Comparison of ENCODE assay signal across 22 mouse cellular contexts in the genomic region with DNA sequence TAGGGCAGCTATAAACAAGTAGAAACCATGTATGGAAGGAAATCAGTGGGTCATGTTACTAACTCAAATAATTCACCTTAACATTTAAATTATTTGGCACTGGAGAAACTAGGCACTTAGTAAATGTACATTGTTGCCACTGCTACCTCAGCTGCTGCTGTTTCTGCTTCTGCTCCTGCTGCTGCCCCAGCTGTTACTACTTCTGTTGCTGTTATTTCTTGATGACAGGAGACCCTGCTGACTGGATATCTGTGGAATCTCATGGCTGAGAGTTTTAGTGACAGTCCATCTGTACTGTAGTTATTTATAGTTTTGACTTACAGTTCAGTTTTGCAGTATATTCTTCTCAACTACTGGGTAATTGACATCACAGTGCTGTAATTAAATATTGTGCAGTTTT.
DNase-seq lines count a peak whose midpoint lies in the region; ATAC-seq lines count a peak whose summit lies in the region.
"Had no signal": no experiment of that assay in that cellular context is flagged by ENCODE, and none has a peak within 500 bp of the region (broad histone marks: within the 10 kb centered on the region; RNA-seq: fewer than 3 reads in every experiment).

No protein-coding gene starts in this region.

- no peaks in the 10 kb centered on the region for H3K9me3 ChIP-seq in forebrain, embryonic 14.5 days (replicated peaks; ENCODE audit: control insufficient read depth, low read length)
- H3K9me3 ChIP-seq in forebrain, embryonic 15.5 days = no peaks in the 10 kb centered on the region
- H3K9me3 ChIP-seq in hindbrain, embryonic 14.5 days (ENCODE audit: control insufficient read depth, low read length) = no peaks in the 10 kb centered on the region
- no peaks in the 10 kb centered on the region for H3K9me3 ChIP-seq in hindbrain, embryonic 10.5 days
- H3K9me3 ChIP-seq in embryonic facial prominence, embryonic 12.5 days = no peaks in the 10 kb centered on the region
- H3K9me3 ChIP-seq: embryonic facial prominence, embryonic 13.5 days; forebrain, embryonic 10.5 days; intestine, embryonic 15.5 days; kidney, embryonic 15.5 days; limb, embryonic 12.5 days; liver, embryonic 15.5 days; megakaryocyte, embryonic 14.5 days; neural tube, embryonic 12.5 days had no signal

- no peak overlapping the region for H3K27ac ChIP-seq in forebrain, embryonic 14.5 days (ENCODE audit: low read depth, low read length)
- H3K27ac ChIP-seq in forebrain, embryonic 15.5 days (replicated peaks) = no peak overlapping the region
- no peak overlapping the region for H3K27ac ChIP-seq in hindbrain, embryonic 14.5 days
- no peak overlapping the region for H3K27ac ChIP-seq in hindbrain, embryonic 10.5 days
- H3K27ac ChIP-seq in embryonic facial prominence, embryonic 12.5 days = 0 out of 2 replicates have a peak overlapping the region, but pooled peaks have one; percentile 36
- H3K27ac ChIP-seq: forebrain, embryonic 10.5 days; intestine, embryonic 15.5 days; kidney, embryonic 15.5 days; limb, embryonic 12.5 days; liver, embryonic 15.5 days; neural tube, embryonic 12.5 days had no signal

- H3K4me1 ChIP-seq in forebrain, embryonic 14.5 days (ENCODE audit: control insufficient read depth, insufficient read depth, low read length) = no peaks in the 10 kb centered on the region
- no peaks in the 10 kb centered on the region for H3K4me1 ChIP-seq in forebrain, embryonic 15.5 days
- no peaks in the 10 kb centered on the region for H3K4me1 ChIP-seq in hindbrain, embryonic 14.5 days (replicated peaks; ENCODE audit: control insufficient read depth, insufficient read depth, low read length)
- H3K4me1 ChIP-seq in hindbrain, embryonic 10.5 days (replicated peaks) = no peaks in the 10 kb centered on the region
- H3K4me1 ChIP-seq in embryonic facial prominence, embryonic 12.5 days = peaks cover 9% of the 10 kb centered on the region; the same call in 1 of the 2 replicates
- H3K4me1 ChIP-seq: forebrain, embryonic 10.5 days; intestine, embryonic 15.5 days; kidney, embryonic 15.5 days; liver, embryonic 15.5 days; megakaryocyte, embryonic 14.5 days; neural tube, embryonic 12.5 days had no signal

- H3K9ac ChIP-seq in forebrain, embryonic 14.5 days (ENCODE audit: low read length) = no peak overlapping the region
- no peak overlapping the region for H3K9ac ChIP-seq in forebrain, embryonic 15.5 days (replicated peaks)
- H3K9ac ChIP-seq in hindbrain, embryonic 14.5 days = no peak overlapping the region
- no peak overlapping the region for H3K9ac ChIP-seq in embryonic facial prominence, embryonic 12.5 days
- H3K9ac ChIP-seq: embryonic facial prominence, embryonic 13.5 days; intestine, embryonic 15.5 days; kidney, embryonic 15.5 days; limb, embryonic 12.5 days; liver, embryonic 15.5 days; neural tube, embryonic 12.5 days had no signal

- H3K27me3 ChIP-seq in forebrain, embryonic 14.5 days (replicated peaks; ENCODE audit: control insufficient read depth, insufficient read depth, low read length) = no peaks in the 10 kb centered on the region
- no peaks in the 10 kb centered on the region for H3K27me3 ChIP-seq in forebrain, embryonic 15.5 days
- H3K27me3 ChIP-seq in hindbrain, embryonic 14.5 days (ENCODE audit: control insufficient read depth, insufficient read depth, low read length) = no peaks in the 10 kb centered on the region
- H3K27me3 ChIP-seq in hindbrain, embryonic 10.5 days (ENCODE audit: insufficient read depth, poor library complexity, severe bottlenecking) = no peaks in the 10 kb centered on the region
- H3K27me3 ChIP-seq in embryonic facial prominence, embryonic 12.5 days = no peaks in the 10 kb centered on the region
- H3K27me3 ChIP-seq: embryonic facial prominence, embryonic 13.5 days; intestine, embryonic 15.5 days; kidney, embryonic 15.5 days; limb, embryonic 12.5 days; liver, embryonic 15.5 days; megakaryocyte, embryonic 14.5 days; neural tube, embryonic 12.5 days; Patski had no signal

- peaks cover 19% of the 10 kb centered on the region for H3K36me3 ChIP-seq in forebrain, embryonic 14.5 days (ENCODE audit: control insufficient read depth, insufficient read depth, low read length)
- peaks cover 25% of the 10 kb centered on the region; the same call in 1 of the 2 replicates for H3K36me3 ChIP-seq in forebrain, embryonic 15.5 days
- peaks cover 26% of the 10 kb centered on the region for H3K36me3 ChIP-seq in hindbrain, embryonic 14.5 days (replicated peaks; ENCODE audit: control insufficient read depth, insufficient read depth)
- H3K36me3 ChIP-seq in hindbrain, embryonic 10.5 days = peaks cover 73% of the 10 kb centered on the region
- H3K36me3 ChIP-seq in embryonic facial prominence, embryonic 12.5 days = peaks cover 15% of the 10 kb centered on the region
- H3K36me3 ChIP-seq: intestine, embryonic 15.5 days had no signal

- no peak overlapping the region for H3K4me2 ChIP-seq in forebrain, embryonic 14.5 days (ENCODE audit: low read length)
- no peak overlapping the region for H3K4me2 ChIP-seq in forebrain, embryonic 15.5 days (replicated peaks)
- H3K4me2 ChIP-seq in hindbrain, embryonic 14.5 days (replicated peaks) = no peak overlapping the region
- no peak overlapping the region for H3K4me2 ChIP-seq in embryonic facial prominence, embryonic 12.5 days (replicated peaks)
- H3K4me2 ChIP-seq: embryonic facial prominence, embryonic 13.5 days; intestine, embryonic 15.5 days; kidney, embryonic 15.5 days; limb, embryonic 12.5 days; liver, embryonic 15.5 days; neural tube, embryonic 12.5 days had no signal

- intact Hi-C loops in gastrocnemius, postnatal 14 days (cut with DNase I; ENCODE audit: low total_unique reads) = no loop called here

- peak; percentile 8 for DNase-seq in forebrain, embryonic 14.5 days (ENCODE audit: low spot score)
- DNase-seq in hindbrain, embryonic 14.5 days (ENCODE audit: low spot score) = peak; percentile 38
- DNase-seq in hindbrain, embryonic 10.5 days (ENCODE audit: low spot score) = no peak
- peak; percentile 15 for DNase-seq in 3T3-L1 (ENCODE audit: low read depth, low spot score)
- DNase-seq in gastrocnemius, postnatal 14 days = no peak
- DNase-seq in right cerebral cortex, postnatal 4 days = no peak
- DNase-seq: adrenal gland, postnatal 25 days; cerebellum, adult 9-11 months; lung, postnatal 10 days; spleen, adult 18-20 months had no signal

- no peak for ATAC-seq in forebrain, embryonic 14.5 days
- ATAC-seq in forebrain, embryonic 15.5 days (replicated peaks) = no peak
- no peak for ATAC-seq in hindbrain, embryonic 14.5 days (ENCODE audit: low FRiP score)
- no peak for ATAC-seq in embryonic facial prominence, embryonic 12.5 days (ENCODE audit: insufficient number of reproducible peaks, insufficient read depth, low FRiP score, low TSS enrichment)
- ATAC-seq: activated CD4-positive, CD25-positive, alpha-beta regulatory T cell, adult 4 months; intestine, embryonic 15.5 days; Patski had no signal

- H3K4me3 ChIP-seq in forebrain, embryonic 14.5 days (ENCODE audit: low read depth, low read length) = no peak overlapping the region
- no peak overlapping the region for H3K4me3 ChIP-seq in forebrain, embryonic 15.5 days
- no peak overlapping the region for H3K4me3 ChIP-seq in hindbrain, embryonic 14.5 days (replicated peaks; ENCODE audit: low read length)
- no peak overlapping the region for H3K4me3 ChIP-seq in hindbrain, embryonic 10.5 days
- H3K4me3 ChIP-seq in embryonic facial prominence, embryonic 12.5 days = no peak overlapping the region
- H3K4me3 ChIP-seq: embryonic facial prominence, embryonic 13.5 days; forebrain, embryonic 10.5 days; intestine, embryonic 15.5 days; kidney, embryonic 15.5 days; limb, embryonic 12.5 days; liver, embryonic 15.5 days; megakaryocyte, embryonic 14.5 days; neural tube, embryonic 12.5 days had no signal

Comparison
In these comparisons a context has a peak if more than half of its experiments do, and no peak if none do; other contexts are left out.
1. DNase-seq: peak in forebrain, embryonic 14.5 days (single experiment), hindbrain, embryonic 14.5 days (single experiment) and 3T3-L1 (single experiment); none in hindbrain, embryonic 10.5 days (single experiment), gastrocnemius, postnatal 14 days (single experiment) and right cerebral cortex, postnatal 4 days (single experiment).